Mouse (Mus musculus): Measurements from ENCODE around the gene Olfr1214. TPM values are rescaled to one million over a fixed set of nuclear protein-coding genes. Genes with fewer than 3 reads are reported as not detected.
A peak's percentile ranks its signal among the peaks of the same experiment; 100 is the strongest.

Gene Olfr1214
- total RNA-seq (2021) = not detected in 2 replicates
- long read RNA-seq, experiment 1 = 0 reads
- long read RNA-seq, experiment 2 = 0 reads

- no peak for DNase-seq
These were observed at the start of gene Olfr1214 for GRCm38 (mm10) chr2:88992553-88992952. Gene Olfr1214, minus strand, starts transcription at chr2:88992653.

DNA sequence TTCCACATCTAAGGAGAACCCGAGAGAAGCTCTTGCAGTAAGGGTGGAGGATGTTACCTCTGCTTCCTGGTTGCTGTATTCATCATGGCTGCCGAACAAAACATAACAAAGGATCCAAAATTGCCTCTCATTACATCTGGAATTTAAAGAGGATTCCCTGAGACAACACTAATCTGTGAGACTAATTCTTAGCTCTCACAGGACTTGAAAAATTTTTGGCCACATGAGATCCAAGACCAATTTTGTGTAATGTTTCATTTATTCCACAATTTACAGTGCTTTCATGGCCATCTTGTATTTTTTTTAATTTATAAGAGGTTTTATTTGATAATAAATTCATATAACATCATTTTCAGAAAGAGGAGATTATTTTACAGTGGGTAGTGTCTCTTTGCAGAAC, 39.5 kb upstream of the Olfr1214 start, which contains the start of gene Olfr1217:
Gene Olfr1217, minus strand, starts transcription at position 101 of the 400 bp plus-strand sequence.
- no peak for DNase-seq

- peak; percentile 22 for DNase-seq
These were observed 29.0 kb upstream of the Olfr1214 start for GRCm38 (mm10) chr2:89021436-89021835.

DNA sequence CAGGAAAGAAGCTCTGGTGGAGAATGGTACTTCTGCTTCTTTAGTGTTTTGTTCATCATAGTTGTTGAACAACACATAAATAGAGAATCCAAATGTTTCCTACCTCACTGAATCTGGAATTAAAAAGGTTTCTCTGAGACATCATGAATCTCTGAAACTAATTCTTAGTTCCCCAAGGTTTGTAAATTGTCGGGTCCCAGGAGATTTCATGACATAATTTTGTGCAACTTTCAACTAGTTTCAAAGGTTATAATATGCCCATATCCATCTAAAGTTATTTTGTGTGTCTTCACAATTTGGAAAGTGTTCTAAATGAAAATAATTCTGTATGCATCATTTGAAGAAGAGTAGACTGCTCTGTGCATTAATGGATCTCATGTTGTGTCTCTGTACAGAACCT, 25.8 kb upstream of the Olfr1214 start, which contains the start of gene Olfr1216:
Gene Olfr1216, minus strand, starts transcription at position 101 of the 400 bp plus-strand sequence.
- DNase-seq = no peak

DNA sequence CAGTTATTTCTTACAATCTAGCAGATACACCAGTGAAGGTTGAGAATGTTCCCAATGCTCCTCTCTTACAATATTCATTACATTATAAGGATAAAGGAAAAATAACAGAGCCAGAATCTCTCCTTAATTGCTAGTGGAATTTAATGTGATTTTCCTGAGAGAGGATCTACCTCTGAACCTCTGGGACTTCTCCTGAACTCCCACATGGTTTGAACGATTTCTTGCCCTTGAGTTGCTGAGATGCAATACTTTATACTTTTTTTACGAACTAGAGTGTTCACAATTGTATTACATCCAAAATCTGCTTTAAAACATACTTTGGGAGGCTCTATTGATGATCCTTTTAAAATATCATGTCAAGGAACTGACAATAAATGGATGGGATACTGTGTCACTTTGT, 14.4 kb upstream of the Olfr1214 start, which contains the start of gene Olfr1215:
Gene Olfr1215, minus strand, starts transcription at position 101 of the 400 bp plus-strand sequence.
- DNase-seq = no peak

DNA sequence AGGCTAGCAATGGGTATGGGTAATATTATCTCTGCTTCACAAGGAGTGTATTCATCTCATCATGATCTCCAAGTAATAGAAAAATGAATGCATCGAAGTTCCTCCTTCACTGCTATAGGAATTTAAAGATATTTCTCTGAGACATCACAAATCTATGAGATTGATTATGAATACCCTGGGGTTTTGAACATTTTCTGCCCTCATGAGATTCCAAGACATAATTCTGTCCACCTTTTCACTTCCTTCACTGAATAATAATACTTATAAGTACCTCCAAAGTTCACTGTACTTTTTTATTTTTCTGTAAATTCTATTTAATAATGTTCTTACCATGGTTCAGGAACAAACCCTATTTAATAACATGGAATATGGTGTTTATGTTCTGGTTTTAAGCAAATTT, 12.3 kb downstream of the Olfr1214 start, which contains the start of gene Gm13762:
Gene Gm13762, minus strand, starts transcription at position 101 of the 400 bp plus-strand sequence.
- no peak for DNase-seq

- no peak for DNase-seq
These were observed 38.8 kb downstream of the Olfr1214 start, which contains the start of gene Olfr1212 for GRCm38 (mm10) chr2:88953669-88954068. Gene Olfr1212, plus strand, starts transcription at chr2:88953969.

DNA sequence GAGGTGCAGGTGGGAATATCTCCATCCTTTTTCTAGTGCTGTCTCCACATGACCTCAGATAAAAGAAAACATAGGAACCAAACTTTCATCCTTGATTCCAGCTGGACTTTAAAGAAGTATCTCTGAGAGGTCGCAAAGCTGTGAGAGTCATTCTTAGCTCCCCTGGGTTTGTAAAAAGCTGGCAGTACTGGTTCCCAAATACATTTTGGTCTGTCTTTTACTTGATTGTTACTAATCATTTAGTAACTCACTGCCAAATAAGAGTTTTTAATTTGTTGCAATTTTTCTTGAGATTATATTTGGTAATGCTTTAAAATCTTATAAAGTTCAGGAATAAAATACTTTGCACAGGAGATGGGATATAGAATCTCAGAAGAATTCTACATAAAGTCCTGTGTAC, 54.4 kb downstream of the Olfr1214 start, which contains the start of gene Olfr1211:
Gene Olfr1211, minus strand, starts transcription at position 101 of the 400 bp plus-strand sequence.
- no peak for DNase-seq

Other genes with a start within 250 kb of the Olfr1214 start
- not detected in 2 replicates for gene Olfr1198, start 241.3 kb downstream of the Olfr1214 start, total RNA-seq (2021)
- not detected in 2 replicates for gene Olfr1199, start 232.2 kb downstream of the Olfr1214 start, total RNA-seq (2021)
- not detected in 2 replicates for gene Olfr1200, start 222.2 kb downstream of the Olfr1214 start, total RNA-seq (2021)
- not detected in 2 replicates for gene Olfr1201, start 199.6 kb downstream of the Olfr1214 start, total RNA-seq (2021)
- gene Olfr1202, start 178.2 kb downstream of the Olfr1214 start, total RNA-seq (2021) = 0.11 TPM in 1 of 2 replicates, not detected in the other
- gene Olfr1205, start 162.9 kb downstream of the Olfr1214 start, total RNA-seq (2021) = not detected in 2 replicates
- not detected in 2 replicates for gene Olfr1204, start 143.4 kb downstream of the Olfr1214 start, total RNA-seq (2021)
- not detected in 2 replicates for gene Olfr1206, start 129.4 kb downstream of the Olfr1214 start, total RNA-seq (2021)
- not detected in 2 replicates for gene Olfr1208, start 90.3 kb downstream of the Olfr1214 start, total RNA-seq (2021)
- gene Olfr1209, start 77.5 kb downstream of the Olfr1214 start, total RNA-seq (2021) = not detected in 2 replicates
- not detected in 2 replicates for gene Olfr1211, start 54.5 kb downstream of the Olfr1214 start, total RNA-seq (2021)
- not detected in 2 replicates for gene Olfr1212, start 38.7 kb downstream of the Olfr1214 start, total RNA-seq (2021)
- not detected in 2 replicates for gene Gm13762, start 12.4 kb downstream of the Olfr1214 start, total RNA-seq (2021)
- gene Olfr1215, start 14.3 kb upstream of the Olfr1214 start, total RNA-seq (2021) = not detected in 2 replicates
- not detected in 2 replicates for gene Olfr1216, start 25.7 kb upstream of the Olfr1214 start, total RNA-seq (2021)
- gene Olfr1217, start 39.4 kb upstream of the Olfr1214 start, total RNA-seq (2021) = not detected in 2 replicates
- not detected in 2 replicates for gene Olfr1218, start 68.5 kb upstream of the Olfr1214 start, total RNA-seq (2021)
- not detected in 2 replicates for gene Olfr1219, start 90.9 kb upstream of the Olfr1214 start, total RNA-seq (2021)
- gene Olfr1220, start 114.2 kb upstream of the Olfr1214 start, total RNA-seq (2021) = not detected in 2 replicates
- gene Olfr1221, start 124.6 kb upstream of the Olfr1214 start, total RNA-seq (2021) = not detected in 2 replicates
- not detected in 2 replicates for gene Olfr1222, start 140.4 kb upstream of the Olfr1214 start, total RNA-seq (2021)
- gene Olfr1223, start 158.9 kb upstream of the Olfr1214 start, total RNA-seq (2021) = not detected in 2 replicates
- not detected in 2 replicates for gene Olfr1224-ps1, start 171.4 kb upstream of the Olfr1214 start, total RNA-seq (2021)
- not detected in 2 replicates for gene Olfr1225, start 182.0 kb upstream of the Olfr1214 start, total RNA-seq (2021)
- not detected in 2 replicates for gene Olfr1226, start 207.4 kb upstream of the Olfr1214 start, total RNA-seq (2021)